In the genomic region with DNA sequence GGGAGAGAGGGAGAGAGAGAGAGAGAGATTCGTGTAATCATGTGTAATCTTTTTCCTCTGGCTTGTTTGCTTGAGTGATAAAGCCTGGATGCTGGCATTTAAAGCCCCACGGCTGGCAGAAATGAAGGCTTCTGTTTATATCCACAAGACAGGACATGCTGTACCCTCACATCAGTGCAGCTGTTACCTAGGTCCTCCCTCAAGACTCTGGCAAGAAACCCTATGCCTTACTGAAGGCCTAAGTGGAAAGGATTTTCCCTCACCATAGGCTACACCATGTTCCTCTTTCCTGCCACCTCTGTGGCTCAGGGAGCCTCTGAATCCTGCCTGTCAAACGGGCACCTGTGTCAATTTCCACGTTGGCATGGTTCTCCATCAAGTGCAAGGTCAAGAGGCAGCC, we compare ENCODE assay signal across 14 mouse cellular contexts. TPM values are rescaled to one million over a fixed set of nuclear protein-coding genes. Genes with fewer than 3 reads are reported as not detected.
DNase-seq lines count a peak whose midpoint lies in the region; ATAC-seq and TF ChIP-seq lines count a peak whose summit lies in the region.
"Had no signal": no experiment of that assay in that cellular context is flagged by ENCODE, and none has a peak within 500 bp of the region (broad histone marks: within the 10 kb centered on the region; RNA-seq: fewer than 3 reads in every experiment).

No protein-coding gene starts in this region.

- WGBS in forebrain, embryonic 13.5 days = 42% methylated on average over 4 of the region's 4 CpGs
- WGBS in limb, embryonic 14.5 days = 64% methylated on average over 4 of the region's 4 CpGs
- WGBS in olfactory bulb, adult 2 months = 32% methylated on average over 4 of the region's 4 CpGs
- 52% methylated on average over 4 of the region's 4 CpGs for WGBS in liver, embryonic 11.5 days

- no peak for TF ChIP-seq CTCF in olfactory bulb, adult 2 months (IDR thresholded peaks at IDR 0.05; ENCODE audit: insufficient read depth, low read depth, low read length)

- DNase-seq in lung, postnatal 10 days = peak; percentile 21
- no peak for DNase-seq in lung, postnatal 4 days
- no peak for DNase-seq in limb, embryonic 14.5 days (ENCODE audit: low spot score)
- no peak for DNase-seq in liver, embryonic 11.5 days (ENCODE audit: low spot score)
- DNase-seq: heart, postnatal 4 days; right cerebral cortex, postnatal 4 days had no signal

- H3K9ac ChIP-seq in forebrain, embryonic 13.5 days = no peak overlapping the region
- H3K9ac ChIP-seq in limb, embryonic 14.5 days (ENCODE audit: low read depth, low read length, severe bottlenecking) = no peak overlapping the region
- H3K9ac ChIP-seq in liver, embryonic 11.5 days (ENCODE audit: low read depth, low read length) = no peak overlapping the region

- no peak overlapping the region for H3K4me3 ChIP-seq in forebrain, embryonic 13.5 days
- H3K4me3 ChIP-seq in limb, embryonic 14.5 days (replicated peaks; ENCODE audit: low read length) = no peak overlapping the region
- no peak overlapping the region for H3K4me3 ChIP-seq in olfactory bulb, adult 2 months (ENCODE audit: insufficient read depth, low read depth, low read length)
- H3K4me3 ChIP-seq in liver, embryonic 11.5 days (ENCODE audit: low read depth, low read length) = no peak overlapping the region

- no peaks in the 10 kb centered on the region for H3K36me3 ChIP-seq in forebrain, embryonic 13.5 days (ENCODE audit: poor library complexity, severe bottlenecking)
- no peaks in the 10 kb centered on the region for H3K36me3 ChIP-seq in limb, embryonic 14.5 days (ENCODE audit: control insufficient read depth, insufficient read depth, low read length)
- H3K36me3 ChIP-seq in liver, embryonic 11.5 days (ENCODE audit: control insufficient read depth, insufficient read depth, low read length) = no peaks in the 10 kb centered on the region

- H3K27me3 ChIP-seq in forebrain, embryonic 13.5 days = no peaks in the 10 kb centered on the region
- no peaks in the 10 kb centered on the region for H3K27me3 ChIP-seq in limb, embryonic 14.5 days (ENCODE audit: control insufficient read depth, insufficient read depth, low read length)
- H3K27me3 ChIP-seq in liver, embryonic 11.5 days (replicated peaks; ENCODE audit: control insufficient read depth, insufficient read depth, low read length) = no peaks in the 10 kb centered on the region

- H3K4me2 ChIP-seq in forebrain, embryonic 13.5 days = no peak overlapping the region
- H3K4me2 ChIP-seq in limb, embryonic 14.5 days (replicated peaks; ENCODE audit: low read depth, low read length, severe bottlenecking) = no peak overlapping the region
- no peak overlapping the region for H3K4me2 ChIP-seq in liver, embryonic 11.5 days

- H3K27ac ChIP-seq in forebrain, embryonic 13.5 days = peak overlapping the region; percentile 86
- peak overlapping the region; percentile 22; the same call in 1 of the 2 replicates for H3K27ac ChIP-seq in limb, embryonic 14.5 days (replicated peaks; ENCODE audit: low read depth, low read length)
- peak overlapping the region; percentile 30 for H3K27ac ChIP-seq in olfactory bulb, adult 2 months (ENCODE audit: insufficient read depth, low read depth, low read length)
- no peak overlapping the region for H3K27ac ChIP-seq in liver, embryonic 11.5 days (ENCODE audit: low read depth, low read length)

- no peak for TF ChIP-seq POLR2A in limb, embryonic 14.5 days (IDR thresholded peaks at IDR 0.05; ENCODE audit: borderline replicate concordance, extremely low read depth, insufficient read depth, insufficient read length)
- no peak for TF ChIP-seq POLR2A in olfactory bulb, adult 2 months (IDR thresholded peaks at IDR 0.05; ENCODE audit: insufficient read depth, low read depth, low read length)

- ATAC-seq in forebrain, embryonic 13.5 days = peak; percentile 53
- ATAC-seq in limb, embryonic 14.5 days (ENCODE audit: low FRiP score, low read depth) = no peak
- ATAC-seq in megakaryocyte, adult 5-6 weeks (ENCODE audit: poor library complexity, severe bottlenecking) = no peak
- ATAC-seq in erythroblast, adult 5-6 weeks (replicated peaks; ENCODE audit: low FRiP score, poor library complexity, severe bottlenecking) = no peak
- no peak for ATAC-seq in liver, embryonic 11.5 days (replicated peaks; ENCODE audit: low FRiP score)

- no peaks in the 10 kb centered on the region for H3K9me3 ChIP-seq in forebrain, embryonic 13.5 days (replicated peaks)
- no peaks in the 10 kb centered on the region for H3K9me3 ChIP-seq in limb, embryonic 14.5 days (ENCODE audit: control insufficient read depth, low read length)
- no peaks in the 10 kb centered on the region for H3K9me3 ChIP-seq in liver, embryonic 11.5 days (ENCODE audit: control insufficient read depth, low read length)

- peaks cover 22% of the 10 kb centered on the region for H3K4me1 ChIP-seq in forebrain, embryonic 13.5 days
- H3K4me1 ChIP-seq in limb, embryonic 14.5 days (ENCODE audit: control insufficient read depth, insufficient read depth, low read length) = no peaks in the 10 kb centered on the region
- H3K4me1 ChIP-seq in olfactory bulb, adult 2 months (ENCODE audit: control insufficient read depth, insufficient read depth, low read length) = peaks cover 9% of the 10 kb centered on the region
- H3K4me1 ChIP-seq in liver, embryonic 11.5 days (replicated peaks; ENCODE audit: control insufficient read depth, insufficient read depth, low read length) = no peaks in the 10 kb centered on the region

RNA-seq across cellular contexts. Expression of gene Zfp648, which starts 43.9 kb away (rescaled TPM):
- polyA plus RNA-seq in forebrain, embryonic 13.5 days (2015; fragmentation: Nextera tagmentation; extraction: Ambion mirVana) = not detected in 2 replicates
- 5.9 and 8.6 TPM in 2 replicates for polyA plus RNA-seq in limb, embryonic 14.5 days (2012; rRNA removed)
- 1.1 and 1.2 TPM in 2 replicates for polyA plus RNA-seq in limb, embryonic 14.5 days (2014; fragmentation: Nextera tagmentation; extraction: Ambion mirVana)
- polyA plus RNA-seq in olfactory bulb, adult 2 months (2012; ENCODE audit: insufficient read depth, insufficient read length, low replicate concordance, missing spikeins) = not detected in 2 replicates
- total RNA-seq in megakaryocyte, adult 5-6 weeks (2015) = not detected in 2 replicates
- not detected in 2 replicates for total RNA-seq in megakaryocyte, adult 5-6 weeks (2017)
- not detected in 2 replicates for total RNA-seq in erythroblast, adult 5-6 weeks (2015; ENCODE audit: low replicate concordance)
- not detected in 2 replicates for total RNA-seq in erythroblast, adult 5-6 weeks (2017; ENCODE audit: low replicate concordance)
- polyA plus RNA-seq in liver, embryonic 11.5 days (2014; fragmentation: Nextera tagmentation; extraction: Ambion mirVana) = 0.16 TPM in 1 of 2 replicates, not detected in the other
- total RNA-seq: ES-E14; heart, postnatal 4 days; liver, adult 2 months; monocyte, adult 5-6 weeks had no signal
- polyA plus RNA-seq: large intestine, adult 2 months; liver, adult 2 months had no signal
